Mouse (Mus musculus) G1E (cell line): ENCODE measurements around the gene Garem2. TPM values are rescaled to one million over a fixed set of nuclear protein-coding genes. Genes with fewer than 3 reads are reported as not detected.

ENCODE experiments used
- ATAC-seq: 2 replicates; pipeline ENCODE4 v1.8.0; 2016; ENCODE audit warnings: mild to moderate bottlenecking; ENCODE audit not compliant: insufficient number of reproducible peaks, poor library complexity, low FRiP score, severe bottlenecking; ENCODE audit errors: extremely low read depth
- DNase-seq: peaks from one replicate; pipeline ENCODE4 v3.0.0; 2012; ENCODE audit warnings: low spot score
- H3K27me3 ChIP-seq: 2 replicates; pipeline ENCODE4 v1.6.1; 2012; ENCODE audit warnings: mild to moderate bottlenecking, low read length, inconsistent platforms; ENCODE audit not compliant: insufficient read depth
- H3K36me3 ChIP-seq: replicated peaks from 2 replicates; pipeline ENCODE3; 2012; ENCODE audit warnings: mild to moderate bottlenecking, inconsistent platforms
- H3K4me1 ChIP-seq: 2 replicates; pipeline ENCODE4 v1.6.1; 2012; ENCODE audit warnings: low read depth, low read length, inconsistent platforms, mixed read lengths; ENCODE audit not compliant: insufficient read depth
- H3K4me3 ChIP-seq: 2 replicates; pipeline ENCODE4 v1.5.1; 2012; ENCODE audit warnings: low read depth, mild to moderate bottlenecking, inconsistent platforms, low read length, moderate library complexity, mixed read lengths
- H3K9me3 ChIP-seq: replicated peaks from 2 replicates; pipeline ENCODE4 v1.6.1; 2012; ENCODE audit warnings: inconsistent platforms
- CTCF ChIP-seq: IDR thresholded peaks from 2 replicates; pipeline ENCODE4 v1.5.1; 2012; ENCODE audit warnings: low read depth, low read length, inconsistent platforms, mixed read lengths
- GATA1 ChIP-seq: IDR thresholded peaks from 2 replicates; pipeline ENCODE4 v1.6.1; 2012; ENCODE audit warnings: borderline replicate concordance, low read length, inconsistent platforms, mixed read lengths
- GATA2 ChIP-seq: IDR thresholded peaks from 2 replicates; pipeline ENCODE4 v1.6.1; 2012; ENCODE audit warnings: low read depth, low read length, inconsistent platforms, borderline replicate concordance
- POLR2AphosphoS5 ChIP-seq: IDR thresholded peaks from 2 replicates; pipeline ENCODE4 v1.6.1; 2012; ENCODE audit warnings: low read depth, low read length, inconsistent platforms; ENCODE audit not compliant: insufficient replicate concordance
- TAL1 ChIP-seq: conservative IDR thresholded peaks from 2 replicates; pipeline ENCODE4 v1.6.1; 2012; ENCODE audit warnings: low read depth, low read length, inconsistent platforms, mixed read lengths
- polyA plus RNA-seq: library from polyadenylated mRNA; stranded (reverse); fragments of >175 nt; gene quantifications from 2 replicates; pipeline ENCODE4 v1.2.3, GENCODE M21; 2012
- total RNA-seq, 2 experiments: library from RNA; stranded (forward) in 1 of 2; stranded (reverse) in 1 of 2; fragments of 200-1000 nt in 1 of 2; fragments of >200 nt in 1 of 2; fragmentation: Nextera tagmentation in 1 of 2; gene quantifications; 2 replicates each; pipeline ENCODE4 v1.2.3; 2014 to 2017

Garem2 gene
- total and polyA plus RNA-seq, 3 experiments, result under 0.01 TPM; not detected in 2

DNA sequence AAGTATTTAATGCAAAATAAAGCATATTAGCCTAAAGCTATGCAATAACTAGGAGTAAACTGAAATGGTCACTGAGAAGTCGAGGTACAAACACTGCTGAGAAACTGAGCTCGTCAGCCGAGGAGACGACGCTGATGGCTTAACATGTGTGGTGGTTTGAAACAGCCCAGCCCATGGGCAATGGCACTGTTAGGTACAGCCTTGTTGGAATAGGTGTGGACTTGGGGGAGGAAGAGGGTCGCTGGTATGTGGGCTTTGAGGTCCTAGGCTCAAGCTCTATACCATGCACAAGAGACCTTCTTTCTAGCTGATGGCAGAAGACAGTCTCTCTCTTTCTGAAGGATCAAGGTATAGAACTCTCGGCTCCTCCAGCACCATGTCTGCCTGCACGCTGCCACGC, 32.3 kb downstream of the Garem2 start:
- Histone ChIP-seq H3K36me3 (peaks cover 89% of the 10 kb centered on the region), H3K9me3 (no peaks in the 10 kb centered on the region), H3K4me1 (no peaks in the 10 kb centered on the region), H3K4me3 (no peak overlapping the region), H3K27me3 (no peaks in the 10 kb centered on the region)
- TF ChIP-seq POLR2AphosphoS5, result no peak
- no peak for TF ChIP-seq CTCF
- no peak for DNase-seq
- ATAC-seq, result no peak

DNA sequence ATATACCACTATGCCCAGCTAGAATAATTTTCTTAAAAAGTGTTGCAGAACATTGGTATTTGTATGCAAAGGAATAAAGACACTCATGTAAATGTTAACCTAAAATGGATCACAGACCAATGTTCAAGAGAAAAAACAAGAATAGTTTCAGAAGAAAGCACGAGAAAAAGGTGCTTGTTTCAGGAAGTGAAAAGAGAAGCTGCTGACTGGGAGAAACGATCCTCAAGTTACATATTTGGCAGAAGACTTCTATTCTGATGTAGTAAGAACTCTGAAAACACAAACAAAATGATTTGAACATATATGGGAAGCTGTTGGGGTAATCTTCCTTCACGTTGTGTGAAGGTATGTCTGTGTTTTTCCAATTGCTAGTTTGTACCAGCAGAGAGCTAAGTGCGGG, 33.2 kb downstream of the Garem2 start:
- TF ChIP-seq POLR2AphosphoS5 (no peak), GATA1 (no peak), GATA2 (no peak), CTCF (no peak), TAL1 (no peak)
- Histone ChIP-seq H3K36me3 (peaks cover 90% of the 10 kb centered on the region), H3K4me1 (no peaks in the 10 kb centered on the region), H3K9me3 (no peaks in the 10 kb centered on the region), H3K4me3 (no peak overlapping the region), H3K27me3 (no peaks in the 10 kb centered on the region)
- no peak for DNase-seq
- no peak for ATAC-seq

DNA sequence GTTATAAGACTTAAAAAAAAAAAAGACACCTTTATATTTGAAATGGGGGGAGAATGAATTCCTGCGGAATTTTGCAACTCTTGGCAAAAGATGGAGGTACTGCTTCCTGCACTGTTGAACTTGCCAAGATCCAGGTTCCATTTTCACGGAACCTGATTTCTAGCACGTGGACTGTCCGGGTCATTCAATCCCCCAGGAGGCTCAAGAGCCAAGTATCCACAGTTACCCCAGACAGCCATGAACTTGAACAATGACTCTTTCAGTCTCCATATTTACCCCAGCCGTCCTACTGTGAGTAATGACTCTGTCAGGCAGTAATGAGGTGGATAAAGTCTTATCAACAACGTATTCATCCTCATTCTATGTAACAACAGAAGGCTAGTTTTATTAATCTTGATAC, 41.6 kb downstream of the Garem2 start:
- no peak for DNase-seq
- Histone ChIP-seq H3K36me3 (peaks cover 86% of the 10 kb centered on the region), H3K4me1 (peaks cover 8% of the 10 kb centered on the region), H3K9me3 (no peaks in the 10 kb centered on the region), H3K27me3 (no peaks in the 10 kb centered on the region), H3K4me3 (no peak overlapping the region)
- no peak for ATAC-seq
- TF ChIP-seq TAL1, result no peak
- TF ChIP-seq GATA1, result no peak
- TF ChIP-seq CTCF, result no peak
- no peak for TF ChIP-seq POLR2AphosphoS5
- no peak for TF ChIP-seq GATA2

DNA sequence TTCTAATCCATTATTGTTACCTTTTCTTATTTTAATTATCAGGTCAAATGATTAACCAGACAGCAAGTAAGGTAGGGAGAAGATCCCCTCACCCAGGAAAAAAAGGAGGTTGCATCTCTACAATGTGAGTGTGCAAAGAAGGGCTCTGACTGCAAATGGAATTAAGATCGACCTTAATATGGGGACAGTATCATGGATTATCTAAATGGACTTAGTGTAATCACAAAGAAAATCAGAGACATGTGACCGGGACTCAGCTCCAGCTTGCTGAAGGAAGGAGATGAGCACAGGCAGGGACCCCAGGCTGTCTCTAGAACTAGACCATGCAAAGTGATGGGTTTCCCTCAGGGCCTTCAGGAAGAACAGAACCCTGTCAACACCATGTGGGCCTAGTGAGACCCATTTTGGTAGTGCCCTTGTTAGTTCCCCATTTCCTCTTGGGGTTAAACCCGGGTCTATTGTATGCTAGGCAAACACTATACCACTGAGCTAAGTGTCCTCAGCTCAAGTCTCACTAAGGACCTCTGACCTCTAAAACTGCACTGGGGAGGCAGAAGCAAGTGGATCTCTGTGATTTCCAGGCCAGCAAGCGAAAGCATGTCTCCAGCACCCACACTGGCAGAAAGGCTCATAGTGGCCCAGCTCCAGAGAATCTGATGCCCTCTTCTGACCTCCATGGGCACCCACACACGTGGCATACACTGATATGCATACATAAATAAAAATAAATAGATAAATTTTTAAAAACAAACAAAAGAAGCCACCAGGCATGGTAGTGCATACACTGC, 43.4 kb downstream of the Garem2 start:
- Histone ChIP-seq H3K4me3 (no peak overlapping the region), H3K4me1 (peaks cover 10% of the 10 kb centered on the region), H3K27me3 (no peaks in the 10 kb centered on the region), H3K9me3 (no peaks in the 10 kb centered on the region), H3K36me3 (peaks cover 68% of the 10 kb centered on the region)
- TF ChIP-seq POLR2AphosphoS5, result no peak
- TF ChIP-seq GATA1, result no peak
- no peak for TF ChIP-seq GATA2
- TF ChIP-seq TAL1, result no peak
- TF ChIP-seq CTCF, result no peak
- no peak for ATAC-seq
- DNase-seq, result no peak

DNA sequence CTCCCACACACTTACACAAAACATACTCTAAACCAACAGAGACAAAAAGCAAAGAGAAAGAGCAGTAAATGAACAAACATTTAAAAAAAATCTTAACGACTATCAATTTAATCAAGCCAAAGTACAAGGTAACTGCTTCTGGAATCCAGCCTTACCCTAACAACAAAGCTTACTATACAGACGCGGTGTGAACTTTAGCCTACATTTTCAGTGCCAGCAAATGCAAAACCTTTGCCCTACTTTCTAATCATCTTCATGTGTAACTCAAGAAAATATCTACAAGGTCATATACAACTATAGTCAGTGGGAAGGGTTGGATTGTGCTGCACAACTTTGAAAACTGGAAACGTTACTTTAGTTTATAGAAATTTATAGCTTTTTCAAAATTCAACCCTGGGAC, 47.0 kb downstream of the Garem2 start:
- no peak for ATAC-seq

DNA sequence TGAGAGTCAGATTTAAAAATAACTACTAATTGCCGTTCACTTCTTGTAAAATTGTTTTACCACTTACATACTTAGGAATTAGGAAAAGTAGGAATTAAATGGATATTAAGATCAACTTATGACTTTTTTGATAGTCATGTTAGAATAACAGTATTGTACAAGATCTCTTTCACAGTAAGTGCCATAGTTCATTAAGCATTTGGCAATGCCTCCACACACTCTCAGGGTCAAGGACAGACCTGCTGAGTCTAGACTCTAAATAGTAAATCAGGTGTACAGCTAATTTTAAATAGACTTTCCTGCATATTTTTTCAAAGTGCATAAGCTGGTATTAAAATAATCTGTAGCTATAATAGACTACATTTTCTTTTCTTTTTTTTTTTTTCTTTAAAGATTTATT, 47.5 kb downstream of the Garem2 start:
- no peaks in the 10 kb centered on the region for H3K27me3 ChIP-seq
- peaks cover 31% of the 10 kb centered on the region for H3K36me3 ChIP-seq
- DNase-seq, result no peak
- no peaks in the 10 kb centered on the region for H3K9me3 ChIP-seq
- H3K4me3 ChIP-seq, result no peak overlapping the region
- no peak for ATAC-seq
- no peak for TF ChIP-seq GATA2
- H3K4me1 ChIP-seq, result peaks cover 21% of the 10 kb centered on the region

More for the DNA sequence above, 47.0 kb downstream of the Garem2 start:
- Histone ChIP-seq H3K4me1 (peaks cover 19% of the 10 kb centered on the region), H3K9me3 (no peaks in the 10 kb centered on the region), H3K27me3 (no peaks in the 10 kb centered on the region), H3K4me3 (no peak overlapping the region), H3K36me3 (peaks cover 35% of the 10 kb centered on the region)
- TF ChIP-seq CTCF, result no peak
- TF ChIP-seq GATA1, result no peak
- TF ChIP-seq GATA2, result no peak
- TF ChIP-seq POLR2AphosphoS5, result no peak
- no peak for TF ChIP-seq TAL1
- DNase-seq, result no peak

DNA sequence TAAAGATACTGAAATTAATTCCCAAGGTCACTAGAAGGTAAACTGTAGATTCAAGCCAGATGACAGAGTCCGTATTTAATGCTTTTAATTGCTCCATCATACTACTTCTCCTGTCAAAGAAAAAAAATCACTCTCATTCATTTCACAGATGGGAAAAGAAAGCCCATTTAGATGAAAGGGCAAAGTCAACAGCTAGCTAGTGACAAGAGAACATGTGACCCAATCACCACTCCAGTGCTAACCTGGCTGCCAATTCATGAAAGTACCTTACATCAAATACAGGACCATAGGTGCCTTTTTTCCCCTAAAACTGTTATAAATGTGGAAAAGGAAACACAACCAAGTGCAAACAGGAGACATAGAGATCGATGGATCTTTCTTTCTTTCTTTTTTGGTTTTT, 48.3 kb downstream of the Garem2 start:
- ATAC-seq, result no peak
- peaks cover 27% of the 10 kb centered on the region for H3K36me3 ChIP-seq
- H3K27me3 ChIP-seq, result no peaks in the 10 kb centered on the region
- TF ChIP-seq GATA2 (no peak), TAL1 (no peak), GATA1 (no peak), POLR2AphosphoS5 (no peak), CTCF (no peak)
- H3K9me3 ChIP-seq, result no peaks in the 10 kb centered on the region
- no peak overlapping the region; the same call in 1 of the 2 replicates for H3K4me3 ChIP-seq
- DNase-seq, result no peak
- peaks cover 25% of the 10 kb centered on the region for H3K4me1 ChIP-seq
